Mouse (Mus musculus) embryonic facial prominence, embryonic 13.5 days (tissue): ENCODE measurements around the gene Lypd3. TPM values are rescaled to one million over a fixed set of nuclear protein-coding genes. Genes with fewer than 3 reads are reported as not detected.
A peak's percentile ranks its signal among the peaks of the same experiment; 100 is the strongest.
"Not testable (repeated sequence)": the region's sequence is repeated elsewhere in the genome, so short reads cannot be mapped to it uniquely, and the experiment has no call there.

ENCODE experiments used
- ATAC-seq: fragments of 200-750 bp; cut with Nextera tagmentation; 2 replicates; pipeline ENCODE4 v1.8.0; 2017; ENCODE audit warnings: low read depth; ENCODE audit not compliant: insufficient number of reproducible peaks, insufficient read depth, low FRiP score, low TSS enrichment
- H3K27ac ChIP-seq: fragments of 300-500 bp; sonication (generic); 2 replicates; pipeline ENCODE4 v1.5.1; 2015; ENCODE audit warnings: moderate library complexity, mild to moderate bottlenecking, inconsistent platforms
- H3K27me3 ChIP-seq: fragments of 300-500 bp; sonication (generic); 2 replicates; pipeline ENCODE4 v1.6.1; 2015; ENCODE audit warnings: mild to moderate bottlenecking, inconsistent platforms
- H3K36me3 ChIP-seq: fragments of 300-500 bp; sonication (generic); 2 replicates; pipeline ENCODE4 v1.6.1; 2015; ENCODE audit warnings: mild to moderate bottlenecking, inconsistent platforms
- H3K4me1 ChIP-seq: fragments of 300-500 bp; sonication (generic); 2 replicates; pipeline ENCODE4 v1.6.1; 2015; ENCODE audit warnings: inconsistent platforms
- H3K4me2 ChIP-seq: fragments of 300-500 bp; sonication (generic); 2 replicates; pipeline ENCODE4 v1.6.1; 2015; ENCODE audit warnings: moderate library complexity, mild to moderate bottlenecking, inconsistent platforms
- H3K4me3 ChIP-seq: fragments of 300-500 bp; sonication (generic); 2 replicates; pipeline ENCODE4 v1.5.1; 2015; ENCODE audit warnings: mild to moderate bottlenecking, inconsistent platforms
- H3K9ac ChIP-seq: fragments of 300-500 bp; sonication (generic); 2 replicates; pipeline ENCODE4 v1.6.1; 2015; ENCODE audit warnings: mild to moderate bottlenecking, inconsistent platforms
- H3K9me3 ChIP-seq: fragments of 300-500 bp; sonication (generic); 2 replicates; pipeline ENCODE4 v1.6.1; 2016; ENCODE audit warnings: inconsistent platforms
- WGBS: fragments of 180-500 bp; shearing (Covaris S2); methylation state at CpG from one replicate; pipeline ENCODE4 v1.1.7; 2015; ENCODE audit warnings: mixed read lengths; 5-methylcytosine and 5-hydroxymethylcytosine counted together
- polyA plus RNA-seq: library from polyadenylated mRNA; unstranded; fragments of >200 nt; fragmentation: Nextera tagmentation; extraction: Ambion mirVana; gene quantifications from 2 replicates; pipeline ENCODE4 v1.2.1, GENCODE M21; 2015

Lypd3 gene
- polyA plus RNA-seq, 1 experiment from 2014 or later, result 16.0 TPM

DNA sequence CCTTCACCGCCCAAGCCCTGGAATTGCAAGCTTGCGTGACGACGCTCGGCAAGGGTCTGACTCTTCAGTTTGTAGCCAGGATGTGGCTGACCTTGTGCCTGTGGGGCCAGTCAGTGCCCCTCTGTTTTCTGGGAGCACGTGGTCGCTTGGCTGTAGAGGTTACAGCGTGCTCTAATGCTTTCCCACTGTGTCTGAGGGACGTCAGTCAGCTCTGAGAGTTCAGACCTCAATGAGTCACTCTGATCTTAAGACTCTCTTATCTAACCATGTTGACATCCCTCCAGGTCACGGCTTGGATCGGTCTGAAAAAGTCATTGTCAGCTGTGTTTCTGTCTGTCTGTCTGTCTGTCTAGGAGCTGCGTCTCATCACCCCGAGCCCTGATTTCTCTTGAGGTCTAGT, 21.5 kb upstream of the Lypd3 start:
- 73% methylated on average over 13 of the region's 13 CpGs for WGBS
- no peak overlapping the region for H3K4me2 ChIP-seq
- H3K27me3 ChIP-seq, result peaks cover 54% of the 10 kb centered on the region
- no peaks in the 10 kb centered on the region for H3K36me3 ChIP-seq
- peaks cover 24% of the 10 kb centered on the region for H3K4me1 ChIP-seq
- H3K4me3 ChIP-seq, result no peak overlapping the region
- 0 out of 2 replicates have a peak, but pooled peaks cover 2% of the 10 kb centered on the region for H3K9me3 ChIP-seq
- no peak overlapping the region for H3K9ac ChIP-seq
- no peak overlapping the region for H3K27ac ChIP-seq
- ATAC-seq, result no peak

DNA sequence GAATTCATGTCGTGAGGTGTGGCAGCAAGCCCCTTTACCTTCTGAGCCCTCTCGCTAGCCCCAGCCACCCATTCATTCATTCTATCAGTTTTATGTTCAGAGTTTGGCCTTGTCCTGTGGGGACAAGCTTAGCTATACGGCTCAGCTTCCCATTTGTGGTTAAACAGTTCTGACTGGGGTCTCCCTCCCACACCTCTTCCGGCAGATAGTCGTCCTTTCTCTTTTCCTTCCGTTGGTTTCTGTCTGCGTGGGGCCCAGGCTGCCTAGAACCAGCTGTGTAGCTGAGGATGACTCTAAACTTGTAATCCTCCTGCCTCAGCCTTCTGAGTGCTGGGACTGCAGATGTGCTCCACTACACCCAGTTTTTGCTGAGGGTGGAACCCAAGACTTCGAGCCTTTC, 18.6 kb upstream of the Lypd3 start:
- H3K9me3 ChIP-seq, result peaks cover 7% of the 10 kb centered on the region; the same call in 1 of the 2 replicates
- 83% methylated on average over 8 of the region's 8 CpGs for WGBS
- no peak overlapping the region for H3K4me2 ChIP-seq
- H3K4me1 ChIP-seq, result peaks cover 2% of the 10 kb centered on the region; the same call in 1 of the 2 replicates
- no peak overlapping the region for H3K27ac ChIP-seq
- no peak for ATAC-seq
- peaks cover 5% of the 10 kb centered on the region; the same call in 1 of the 2 replicates for H3K36me3 ChIP-seq
- no peak overlapping the region for H3K4me3 ChIP-seq
- peaks cover 25% of the 10 kb centered on the region for H3K27me3 ChIP-seq
- no peak overlapping the region for H3K9ac ChIP-seq

DNA sequence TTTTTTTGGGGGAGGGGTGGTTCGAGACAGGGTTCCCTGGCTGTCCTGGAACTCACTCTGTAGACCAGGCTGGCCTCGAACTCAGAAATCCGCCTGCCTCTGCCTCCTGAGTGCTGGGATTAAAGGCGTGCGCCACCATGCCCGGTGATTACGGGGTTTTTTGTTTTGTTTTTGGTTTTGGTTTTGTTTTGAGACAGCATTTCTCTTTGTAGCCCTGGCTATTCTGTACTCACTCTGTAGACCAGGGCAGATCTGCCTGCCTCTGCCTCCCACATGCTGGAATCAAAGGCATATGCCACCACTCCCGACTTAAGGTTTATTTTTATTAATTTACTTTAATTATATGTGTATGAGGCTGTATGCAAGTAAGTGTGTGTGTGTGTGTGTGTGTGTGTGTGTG, 18.0 kb upstream of the Lypd3 start:
- not testable (repeated sequence) for ATAC-seq, H3K4me2 ChIP-seq, H3K9ac ChIP-seq, H3K4me3 ChIP-seq, H3K9me3 ChIP-seq, H3K4me1 ChIP-seq, H3K27ac ChIP-seq, H3K36me3 ChIP-seq
- peaks cover 19% of the 10 kb centered on the region for H3K27me3 ChIP-seq
- 88% methylated on average over 8 of the region's 8 CpGs for WGBS

DNA sequence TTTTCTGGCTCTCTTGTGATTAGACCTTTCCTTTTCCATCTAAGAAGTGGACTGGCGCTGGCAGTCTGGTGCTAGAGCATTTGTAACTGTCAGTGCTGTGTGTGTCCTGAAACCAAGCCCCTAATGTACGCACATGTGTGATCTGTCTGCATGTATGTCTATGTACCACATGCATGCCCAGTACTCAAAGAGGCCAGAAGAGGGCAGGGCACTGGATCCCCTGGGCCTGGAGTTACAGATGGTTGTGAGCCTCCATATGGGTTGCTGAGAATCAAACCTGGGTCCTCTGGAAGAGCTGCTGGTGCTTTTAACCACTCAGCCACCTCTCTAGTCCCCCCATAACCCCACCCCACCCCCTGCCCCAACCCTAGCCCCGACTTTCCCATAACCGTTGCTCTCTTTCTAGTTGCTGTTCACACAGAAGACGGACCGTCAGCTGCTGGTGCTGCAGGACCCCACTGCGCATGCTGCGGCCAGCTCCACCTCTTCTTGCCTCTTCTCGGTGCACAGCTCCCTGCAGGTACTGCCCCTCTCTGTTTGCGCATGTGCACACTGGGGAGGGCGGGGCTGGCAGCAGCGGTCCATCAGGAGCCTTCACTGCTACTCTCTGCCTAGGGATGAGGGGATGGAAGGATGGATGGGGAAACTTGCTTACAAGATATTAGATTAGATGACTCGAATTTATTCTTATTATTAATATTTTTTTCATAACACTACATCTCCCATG, 16.5 kb upstream of the Lypd3 start:
- H3K27me3 ChIP-seq, result peaks cover 4% of the 10 kb centered on the region; the same call in 1 of the 2 replicates
- no peak overlapping the region for H3K4me2 ChIP-seq
- no peak overlapping the region for H3K4me3 ChIP-seq
- peaks cover 5% of the 10 kb centered on the region; the same call in 1 of the 2 replicates for H3K36me3 ChIP-seq
- H3K27ac ChIP-seq, result no peak overlapping the region
- H3K9ac ChIP-seq, result no peak overlapping the region
- no peaks in the 10 kb centered on the region; the same call in 1 of the 2 replicates for H3K4me1 ChIP-seq
- peaks cover 7% of the 10 kb centered on the region; the same call in 1 of the 2 replicates for H3K9me3 ChIP-seq
- ATAC-seq, result no peak
- WGBS, result 55% methylated on average over 13 of the region's 13 CpGs

DNA sequence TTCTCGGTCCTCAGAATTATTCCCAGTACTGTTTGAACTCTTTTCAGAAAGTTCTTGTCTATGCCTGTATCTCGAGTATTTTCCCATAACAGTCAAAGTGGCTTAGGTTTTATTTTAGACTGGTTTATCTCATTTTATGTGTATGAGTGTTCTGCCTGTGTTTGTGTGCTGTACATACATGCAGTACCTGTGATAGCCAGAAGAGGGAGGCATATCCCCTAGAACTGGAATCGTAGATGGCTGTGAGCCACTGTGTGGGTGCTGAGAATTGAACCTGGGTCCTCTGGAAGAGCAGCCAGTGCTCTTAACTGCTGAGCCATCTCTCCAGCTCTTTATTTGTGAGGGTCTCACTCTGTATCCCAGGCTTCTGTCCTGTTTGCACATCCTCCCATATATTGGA, 15.2 kb upstream of the Lypd3 start:
- no peak overlapping the region for H3K27ac ChIP-seq
- peaks cover 7% of the 10 kb centered on the region; the same call in 1 of the 2 replicates for H3K9me3 ChIP-seq
- H3K4me3 ChIP-seq, result no peak overlapping the region
- no peak overlapping the region for H3K4me2 ChIP-seq
- no peak overlapping the region for H3K9ac ChIP-seq
- WGBS, result 86% methylated on average over 3 of the region's 3 CpGs
- peaks cover 5% of the 10 kb centered on the region; the same call in 1 of the 2 replicates for H3K36me3 ChIP-seq
- ATAC-seq, result no peak
- no peaks in the 10 kb centered on the region; the same call in 1 of the 2 replicates for H3K4me1 ChIP-seq
- H3K27me3 ChIP-seq, result no peaks in the 10 kb centered on the region

DNA sequence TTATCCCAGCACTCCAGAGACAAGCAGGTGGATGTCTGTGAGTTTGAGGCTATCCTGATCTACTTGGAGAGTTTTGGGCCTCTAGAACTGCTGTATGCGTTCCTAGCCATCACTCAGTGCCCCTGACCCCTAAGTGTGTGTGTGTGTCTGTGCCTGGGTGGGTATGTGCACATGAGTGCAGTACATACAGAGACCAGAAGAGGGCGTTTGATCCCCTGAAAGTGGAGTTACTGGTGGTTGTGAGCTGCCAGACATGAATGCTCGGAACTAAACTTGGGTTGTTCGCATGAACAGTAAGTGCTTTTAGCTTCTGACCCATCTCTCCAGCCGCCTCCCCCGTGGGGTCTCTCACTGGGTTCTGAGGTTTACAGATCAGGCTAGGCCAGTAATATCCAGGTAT, 13.4 kb upstream of the Lypd3 start:
- no peaks in the 10 kb centered on the region for H3K27me3 ChIP-seq
- 85% methylated on average over 6 of the region's 6 CpGs for WGBS
- no peak overlapping the region for H3K27ac ChIP-seq
- H3K4me3 ChIP-seq, result no peak overlapping the region
- H3K36me3 ChIP-seq, result peaks cover 5% of the 10 kb centered on the region; the same call in 1 of the 2 replicates
- H3K4me1 ChIP-seq, result no peaks in the 10 kb centered on the region; the same call in 1 of the 2 replicates
- ATAC-seq, result no peak
- no peak overlapping the region for H3K4me2 ChIP-seq
- peaks cover 7% of the 10 kb centered on the region; the same call in 1 of the 2 replicates for H3K9me3 ChIP-seq
- no peak overlapping the region for H3K9ac ChIP-seq

DNA sequence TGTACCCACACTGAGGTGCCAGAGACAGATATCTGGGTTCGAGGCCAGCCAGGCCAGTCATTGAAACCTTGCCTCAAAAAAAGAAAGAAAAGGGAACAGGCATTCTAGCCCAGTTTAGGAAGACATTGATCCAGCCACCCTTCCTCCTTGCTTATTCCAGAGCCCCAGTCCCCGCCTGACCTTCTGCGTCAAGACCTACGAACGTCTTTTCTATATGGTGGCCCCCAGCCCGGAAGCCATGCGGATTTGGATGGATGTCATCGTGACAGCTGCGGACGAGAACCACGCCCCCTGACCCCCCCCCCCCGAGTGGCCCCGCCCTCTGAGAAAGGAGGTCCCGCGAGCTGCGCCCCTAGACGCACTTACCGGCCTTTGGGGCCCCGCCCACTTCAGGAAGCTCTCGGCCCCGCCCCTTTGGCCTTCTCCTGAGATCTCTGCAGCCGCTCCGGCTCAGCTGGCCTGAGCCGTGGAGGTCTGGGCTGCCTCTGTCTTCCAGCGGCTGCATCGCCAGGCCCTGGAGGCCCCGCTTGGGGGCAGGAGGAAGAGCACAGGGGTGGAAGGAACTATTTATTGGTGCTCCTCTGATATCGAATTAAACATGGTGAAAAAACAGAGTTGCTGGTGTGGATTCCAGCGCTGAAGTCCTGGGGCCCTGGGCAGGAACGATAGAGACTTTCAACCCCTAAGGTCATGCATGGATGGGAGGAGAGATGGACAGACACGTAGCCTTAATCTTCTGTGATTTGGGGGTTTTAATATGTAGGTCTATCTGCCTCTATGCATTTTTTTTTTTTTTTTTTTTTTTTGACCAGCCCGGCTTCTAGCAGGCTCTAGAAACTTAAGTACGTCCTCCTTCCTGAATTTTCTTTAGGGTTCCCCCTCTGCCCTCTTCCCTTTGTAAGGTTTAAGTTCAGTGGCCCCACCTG, 7.4 kb upstream of the Lypd3 start:
- H3K9ac ChIP-seq, result peak overlapping the region; percentile 68
- peak overlapping the region; percentile 42 for H3K4me3 ChIP-seq
- peaks cover 8% of the 10 kb centered on the region for H3K4me1 ChIP-seq
- peak overlapping the region; percentile 22; the same call in 1 of the 2 replicates for H3K27ac ChIP-seq
- no peaks in the 10 kb centered on the region for H3K9me3 ChIP-seq
- H3K27me3 ChIP-seq, result no peaks in the 10 kb centered on the region
- H3K36me3 ChIP-seq, result no peaks in the 10 kb centered on the region
- ATAC-seq, result peak; percentile 49; the same call in 1 of the 2 replicates
- H3K4me2 ChIP-seq, result peak overlapping the region; percentile 66
- 8% methylated on average over 32 of the region's 33 CpGs for WGBS

DNA sequence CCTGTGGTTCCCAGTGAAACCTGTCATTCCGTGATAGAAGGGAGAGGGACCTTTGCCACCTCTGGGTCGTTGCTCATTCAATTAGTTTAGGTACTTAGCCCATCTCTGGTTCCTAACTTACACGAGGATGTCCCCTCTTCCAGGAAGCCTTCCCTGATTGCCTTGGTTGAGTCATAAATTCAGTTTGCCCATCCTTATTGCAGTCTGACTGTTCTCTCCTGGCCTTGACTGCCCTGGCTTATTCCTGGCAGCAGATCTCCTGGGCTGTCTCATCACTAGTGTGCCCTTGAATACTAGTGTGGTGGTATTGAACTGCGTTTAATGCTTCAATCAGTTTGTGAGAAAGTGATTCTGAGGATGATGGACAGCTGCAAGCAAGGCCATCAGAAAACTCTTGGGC, 6.7 kb upstream of the Lypd3 start:
- Histone ChIP-seq H3K4me1 (peaks cover 8% of the 10 kb centered on the region), H3K27me3 (peaks cover under 1% of the 10 kb centered on the region; the same call in 1 of the 2 replicates), H3K9ac (no peak overlapping the region), H3K36me3 (no peaks in the 10 kb centered on the region), H3K4me2 (peak overlapping the region; percentile 66; the same call in 1 of the 2 replicates), H3K27ac (no peak overlapping the region), H3K9me3 (no peaks in the 10 kb centered on the region), H3K4me3 (no peak overlapping the region)
- no peak for ATAC-seq
- 66% methylated on average over 4 of the region's 4 CpGs for WGBS

DNA sequence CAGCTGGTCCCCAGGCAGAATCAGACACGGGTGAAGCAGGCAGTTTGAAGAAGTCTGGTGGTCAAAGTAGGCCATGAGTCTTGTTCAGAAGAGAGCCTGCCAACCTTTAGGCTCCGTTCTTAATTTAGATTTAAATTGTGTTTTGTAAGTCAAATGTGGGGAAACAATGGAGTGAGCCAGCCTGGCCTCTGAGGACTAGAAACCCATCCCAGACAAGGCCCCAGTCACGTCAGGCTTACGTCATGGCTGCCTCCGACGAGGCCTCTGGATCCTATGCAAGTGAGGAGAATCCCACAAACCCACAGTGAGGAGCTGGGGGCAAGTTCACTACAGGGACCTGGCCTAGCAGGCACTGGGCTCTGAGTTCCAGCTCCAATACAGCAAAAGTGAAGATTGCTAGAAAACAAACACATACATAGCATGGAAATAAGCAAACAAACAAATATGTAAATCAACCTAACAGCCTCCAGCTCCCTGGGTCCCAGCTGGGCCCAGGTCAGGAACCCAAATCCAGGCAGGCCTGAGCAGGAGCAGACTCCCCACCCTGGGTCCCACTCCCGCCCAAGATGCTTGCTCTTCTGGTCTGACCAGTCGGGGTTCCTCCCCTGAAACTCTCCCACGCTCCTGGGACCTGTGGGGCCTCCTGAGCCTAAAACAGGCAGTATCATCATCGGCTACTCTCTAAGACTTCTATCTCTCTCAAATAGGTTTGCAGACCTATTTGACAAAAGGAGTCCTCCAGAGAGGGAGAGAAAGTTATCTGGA, 6.1 kb upstream of the Lypd3 start:
- 60% methylated on average over 10 of the region's 10 CpGs for WGBS

DNA sequence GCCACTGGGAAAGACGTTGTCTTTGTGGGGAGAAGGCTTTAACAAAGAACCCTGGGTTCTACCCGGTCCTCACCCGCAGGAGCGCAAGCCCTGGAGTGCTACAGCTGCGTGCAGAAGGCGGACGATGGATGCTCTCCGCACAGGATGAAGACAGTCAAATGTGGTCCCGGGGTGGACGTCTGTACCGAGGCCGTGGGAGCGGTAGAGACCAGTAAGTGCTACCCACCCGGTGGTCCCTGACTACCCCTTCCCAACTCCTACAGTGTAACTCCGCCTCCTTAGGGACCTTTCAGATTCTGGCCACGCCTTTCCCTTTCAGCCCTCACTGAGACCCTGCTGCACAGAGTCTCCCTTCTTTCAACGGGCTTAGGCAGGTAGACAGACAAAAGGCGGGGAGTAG, 696 bp downstream of the Lypd3 start:
- no peaks in the 10 kb centered on the region for H3K9me3 ChIP-seq
- peaks cover 22% of the 10 kb centered on the region for H3K4me1 ChIP-seq
- peak overlapping the region; percentile 48 for H3K4me3 ChIP-seq
- WGBS, result under 1% methylated on average over 18 of the region's 18 CpGs
- H3K36me3 ChIP-seq, result no peaks in the 10 kb centered on the region
- 0 out of 2 replicates have a peak, but pooled peaks have one; percentile 27 for ATAC-seq
- H3K27me3 ChIP-seq, result peaks cover 66% of the 10 kb centered on the region
- peak overlapping the region; percentile 58; the same call in 1 of the 2 replicates for H3K9ac ChIP-seq
- H3K27ac ChIP-seq, result no peak overlapping the region; the same call in 1 of the 2 replicates
- H3K4me2 ChIP-seq, result peak overlapping the region; percentile 82

More for the DNA sequence above, 6.1 kb upstream of the Lypd3 start:
- H3K27ac ChIP-seq, result peak overlapping the region; percentile 34; the same call in 1 of the 2 replicates
- H3K9me3 ChIP-seq, result no peaks in the 10 kb centered on the region
- no peak for ATAC-seq
- H3K27me3 ChIP-seq, result peaks cover 4% of the 10 kb centered on the region; the same call in 1 of the 2 replicates
- H3K36me3 ChIP-seq, result no peaks in the 10 kb centered on the region
- peaks cover 8% of the 10 kb centered on the region for H3K4me1 ChIP-seq
- no peak overlapping the region for H3K4me2 ChIP-seq
- no peak overlapping the region for H3K4me3 ChIP-seq
- H3K9ac ChIP-seq, result no peak overlapping the region
